Mouse (Mus musculus) hindbrain, embryonic 13.5 days (tissue): ENCODE results near the gene Dcaf8. TPM values are rescaled to one million over a fixed set of nuclear protein-coding genes. Genes with fewer than 3 reads are reported as not detected.

Source experiments
- ATAC-seq: fragments of 200-750 bp; cut with Nextera tagmentation; 2 replicates; pipeline ENCODE4 v1.8.0; 2017; ENCODE audit warnings: moderate TSS enrichment; ENCODE audit not compliant: low FRiP score
- H3K27ac ChIP-seq: fragments of 300-500 bp; sonication (generic); 2 replicates; pipeline ENCODE4 v1.5.1; 2015; ENCODE audit warnings: inconsistent platforms, mild to moderate bottlenecking, moderate library complexity
- H3K27me3 ChIP-seq: fragments of 300-500 bp; sonication (generic); 2 replicates; pipeline ENCODE4 v1.6.1; 2015; ENCODE audit warnings: mild to moderate bottlenecking, inconsistent platforms
- H3K36me3 ChIP-seq: fragments of 300-500 bp; sonication (generic); 2 replicates; pipeline ENCODE4 v1.6.1; 2015; ENCODE audit warnings: mild to moderate bottlenecking, inconsistent platforms
- H3K4me1 ChIP-seq: fragments of 300-500 bp; sonication (generic); replicated peaks from 2 replicates; pipeline ENCODE4 v1.6.1; 2015; ENCODE audit warnings: inconsistent platforms
- H3K4me2 ChIP-seq: fragments of 300-500 bp; sonication (generic); 2 replicates; pipeline ENCODE4 v1.6.1; 2015; ENCODE audit warnings: inconsistent platforms, mild to moderate bottlenecking, moderate library complexity
- H3K4me3 ChIP-seq: fragments of 300-500 bp; sonication (generic); 2 replicates; pipeline ENCODE4 v1.5.1; 2015; ENCODE audit warnings: mild to moderate bottlenecking, inconsistent platforms
- H3K9ac ChIP-seq: fragments of 300-500 bp; sonication (generic); 2 replicates; pipeline ENCODE4 v1.6.1; 2015; ENCODE audit warnings: mild to moderate bottlenecking, inconsistent platforms
- H3K9me3 ChIP-seq: fragments of 300-500 bp; sonication (generic); 2 replicates; pipeline ENCODE4 v1.6.1; 2016; ENCODE audit warnings: inconsistent platforms
- WGBS: fragments of 180-500 bp; shearing (Covaris S2); methylation state at CpG from one replicate; pipeline ENCODE4 v1.1.7; 2015; 5-methylcytosine and 5-hydroxymethylcytosine counted together
- polyA plus RNA-seq: library from polyadenylated mRNA; unstranded; fragments of >200 nt; fragmentation: Nextera tagmentation; extraction: Ambion mirVana; gene quantifications from 2 replicates; pipeline ENCODE4 v1.2.1, GENCODE M21; 2015

The Dcaf8 gene
- polyA plus RNA-seq, 1 experiment from 2014 or later: 100 TPM

DNA sequence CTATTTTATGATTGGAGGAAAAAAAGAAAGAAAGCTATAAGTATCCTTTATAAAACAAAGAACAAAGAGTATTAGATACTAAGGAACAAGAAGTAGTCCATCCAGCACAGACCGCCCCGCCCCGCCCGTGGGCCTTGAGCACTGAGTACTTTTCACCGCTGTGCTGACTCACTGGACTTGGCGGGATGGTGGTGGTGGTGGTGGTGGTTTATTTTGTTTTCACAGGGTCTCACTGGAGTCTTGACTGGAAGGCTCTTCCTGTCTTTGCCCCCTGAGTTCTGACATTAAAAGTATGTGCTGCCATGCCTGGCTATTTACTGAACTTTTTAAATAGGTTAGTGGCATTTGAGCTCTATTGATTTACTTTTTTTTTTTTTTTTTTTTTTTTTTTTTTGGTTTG lies 35.2 kb downstream of the Dcaf8 start:
- no peak for ATAC-seq
- Histone ChIP-seq H3K4me2 (no peak overlapping the region), H3K4me3 (no peak overlapping the region), H3K4me1 (no peaks in the 10 kb centered on the region), H3K27ac (no peak overlapping the region), H3K9me3 (no peaks in the 10 kb centered on the region), H3K36me3 (peaks cover 56% of the 10 kb centered on the region), H3K27me3 (no peaks in the 10 kb centered on the region), H3K9ac (no peak overlapping the region)
- 97% methylated on average over 6 of the region's 6 CpGs for WGBS

DNA sequence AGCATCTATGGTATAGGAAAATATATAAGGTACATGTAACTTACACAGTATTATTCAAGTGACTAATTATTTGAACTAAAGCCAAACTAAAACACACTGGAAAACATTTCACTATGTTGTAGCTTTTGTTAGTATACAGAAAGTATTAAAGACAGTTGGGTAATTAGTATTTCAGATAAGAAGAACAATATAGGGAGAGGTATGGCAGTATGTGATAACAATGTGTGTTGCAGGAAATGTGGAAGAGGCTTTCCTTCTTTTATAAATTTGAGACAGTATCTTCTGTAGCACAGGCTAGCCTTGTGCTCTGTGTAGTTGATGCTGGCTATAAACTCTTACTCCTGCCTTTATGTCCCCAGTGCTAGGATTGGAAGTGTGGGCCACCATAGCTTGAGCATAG lies 36.0 kb downstream of the Dcaf8 start:
- no peaks in the 10 kb centered on the region for H3K9me3 ChIP-seq
- no peak overlapping the region for H3K4me3 ChIP-seq
- H3K4me1 ChIP-seq: no peaks in the 10 kb centered on the region
- no peak overlapping the region for H3K27ac ChIP-seq
- H3K9ac ChIP-seq: no peak overlapping the region
- no peak overlapping the region for H3K4me2 ChIP-seq
- peaks cover 58% of the 10 kb centered on the region for H3K36me3 ChIP-seq
- no peaks in the 10 kb centered on the region for H3K27me3 ChIP-seq
- no peak for ATAC-seq

GRCm38 (mm10) chr1:172186401-172187289 lies 38.8 kb downstream of the Dcaf8 start:
- Histone ChIP-seq H3K4me3 (no peak overlapping the region), H3K27ac (no peak overlapping the region), H3K4me1 (no peaks in the 10 kb centered on the region), H3K4me2 (no peak overlapping the region), H3K9ac (no peak overlapping the region), H3K36me3 (peaks cover 63% of the 10 kb centered on the region), H3K27me3 (no peaks in the 10 kb centered on the region), H3K9me3 (no peaks in the 10 kb centered on the region)
- WGBS: 94% methylated on average over 10 of the region's 10 CpGs
- no peak for ATAC-seq

- Histone ChIP-seq H3K4me3 (no peak overlapping the region), H3K9me3 (no peaks in the 10 kb centered on the region), H3K9ac (no peak overlapping the region), H3K4me1 (no peaks in the 10 kb centered on the region), H3K4me2 (no peak overlapping the region), H3K36me3 (peaks cover 71% of the 10 kb centered on the region), H3K27ac (no peak overlapping the region), H3K27me3 (no peaks in the 10 kb centered on the region)
- 63% methylated on average over 4 of the region's 4 CpGs for WGBS
- no peak; the same call in 1 of the 2 replicates for ATAC-seq
Measured at GRCm38 (mm10) chr1:172188891-172189290, 41.0 kb downstream of the Dcaf8 start.

DNA sequence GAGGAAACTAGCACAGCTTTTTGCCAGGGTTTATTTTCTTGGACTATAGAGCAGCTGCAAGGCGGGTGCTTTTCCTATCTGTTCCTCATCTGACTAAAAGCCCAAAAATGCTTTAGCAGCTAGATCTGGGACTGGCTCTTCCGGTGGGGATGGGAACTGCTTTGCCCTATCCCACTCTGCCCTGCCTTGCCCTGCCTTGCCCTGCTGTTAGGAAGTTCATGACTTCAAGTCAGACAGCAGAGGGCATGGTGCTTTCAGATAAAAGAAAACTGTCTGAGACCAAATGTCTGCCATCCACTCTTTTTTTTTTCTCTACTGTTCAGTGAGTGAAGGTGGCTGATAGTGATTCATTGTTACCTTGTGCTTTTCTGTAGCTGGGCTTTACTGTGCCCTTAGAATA lies 43.7 kb downstream of the Dcaf8 start:
- Histone ChIP-seq H3K4me2 (no peak overlapping the region), H3K4me1 (no peaks in the 10 kb centered on the region), H3K36me3 (peaks cover 86% of the 10 kb centered on the region), H3K9ac (no peak overlapping the region; the same call in 1 of the 2 replicates), H3K27ac (no peak overlapping the region; the same call in 1 of the 2 replicates), H3K4me3 (no peak overlapping the region), H3K9me3 (no peaks in the 10 kb centered on the region), H3K27me3 (no peaks in the 10 kb centered on the region)
- 92% methylated on average over 2 of the region's 2 CpGs for WGBS
- no peak for ATAC-seq

DNA sequence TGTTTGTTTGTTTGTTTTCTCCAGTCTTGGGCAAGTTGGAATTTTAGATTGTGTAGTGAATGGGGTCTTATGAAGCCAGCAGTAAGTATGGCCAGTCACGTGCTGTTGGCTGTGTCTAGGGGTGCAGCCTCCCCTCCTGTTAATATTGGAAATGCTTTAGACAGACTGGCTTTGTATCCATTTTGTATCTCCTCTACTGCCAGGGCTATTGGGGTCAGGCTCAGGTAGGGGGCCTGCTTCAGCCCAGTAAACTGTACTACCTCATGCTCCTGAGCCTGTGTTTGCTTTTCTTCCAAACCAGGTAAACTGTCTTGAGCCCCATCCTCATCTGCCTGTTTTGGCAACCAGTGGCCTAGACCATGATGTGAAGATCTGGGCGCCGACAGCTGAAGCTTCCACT lies 44.3 kb downstream of the Dcaf8 start:
- H3K36me3 ChIP-seq: peaks cover 86% of the 10 kb centered on the region
- 93% methylated on average over 3 of the region's 3 CpGs for WGBS
- no peaks in the 10 kb centered on the region for H3K27me3 ChIP-seq
- 0 out of 2 replicates have a peak overlapping the region, but pooled peaks have one; percentile 9 for H3K27ac ChIP-seq
- no peak overlapping the region for H3K4me3 ChIP-seq
- H3K4me1 ChIP-seq: no peaks in the 10 kb centered on the region
- no peak for ATAC-seq
- H3K9me3 ChIP-seq: no peaks in the 10 kb centered on the region
- no peak overlapping the region for H3K4me2 ChIP-seq
- no peak overlapping the region for H3K9ac ChIP-seq

GRCm38 (mm10) chr1:172194435-172194834 lies 46.6 kb downstream of the Dcaf8 start:
- Histone ChIP-seq H3K4me1 (peaks cover 3% of the 10 kb centered on the region; the same call in 1 of the 2 replicates), H3K9me3 (no peaks in the 10 kb centered on the region), H3K27me3 (no peaks in the 10 kb centered on the region), H3K27ac (peak overlapping the region; percentile 32), H3K36me3 (peaks cover 89% of the 10 kb centered on the region), H3K9ac (peak overlapping the region; percentile 19; the same call in 1 of the 2 replicates), H3K4me3 (no peak overlapping the region), H3K4me2 (no peak overlapping the region)
- ATAC-seq: no peak
- WGBS: 77% methylated on average over 8 of the region's 8 CpGs

GRCm38 (mm10) chr1:172197146-172197545 lies 49.3 kb downstream of the Dcaf8 start:
- peaks cover 77% of the 10 kb centered on the region for H3K36me3 ChIP-seq
- no peak overlapping the region for H3K4me2 ChIP-seq
- H3K9ac ChIP-seq: no peak overlapping the region

GRCm38 (mm10) chr1:172197851-172198250 lies 50.0 kb downstream of the Dcaf8 start:
- no peaks in the 10 kb centered on the region for H3K27me3 ChIP-seq
- H3K36me3 ChIP-seq: peaks cover 70% of the 10 kb centered on the region
- H3K9ac ChIP-seq: no peak overlapping the region
- ATAC-seq: no peak
- WGBS: 82% methylated on average over 5 of the region's 5 CpGs
- H3K4me3 ChIP-seq: no peak overlapping the region
- H3K4me1 ChIP-seq: peaks cover 37% of the 10 kb centered on the region
- peak overlapping the region; percentile 71 for H3K27ac ChIP-seq
- H3K4me2 ChIP-seq: no peak overlapping the region
- H3K9me3 ChIP-seq: no peaks in the 10 kb centered on the region

More at GRCm38 (mm10) chr1:172197146-172197545, 49.3 kb downstream of the Dcaf8 start:
- no peak overlapping the region for H3K4me3 ChIP-seq
- peaks cover 30% of the 10 kb centered on the region for H3K4me1 ChIP-seq
- H3K9me3 ChIP-seq: no peaks in the 10 kb centered on the region
- ATAC-seq: no peak
- H3K27ac ChIP-seq: no peak overlapping the region
- H3K27me3 ChIP-seq: no peaks in the 10 kb centered on the region
- WGBS: 89% methylated on average over 3 of the region's 3 CpGs

- H3K27ac ChIP-seq: peak overlapping the region; percentile 71; the same call in 1 of the 2 replicates
- no peak for ATAC-seq
- no peak overlapping the region for H3K4me2 ChIP-seq
- H3K4me3 ChIP-seq: no peak overlapping the region
- H3K36me3 ChIP-seq: peaks cover 70% of the 10 kb centered on the region
- H3K9me3 ChIP-seq: no peaks in the 10 kb centered on the region
- H3K4me1 ChIP-seq: peaks cover 42% of the 10 kb centered on the region
- H3K27me3 ChIP-seq: no peaks in the 10 kb centered on the region
- WGBS: 85% methylated on average over 8 of the region's 8 CpGs
- no peak overlapping the region for H3K9ac ChIP-seq
Measured at GRCm38 (mm10) chr1:172198316-172198715, 50.4 kb downstream of the Dcaf8 start.

DNA sequence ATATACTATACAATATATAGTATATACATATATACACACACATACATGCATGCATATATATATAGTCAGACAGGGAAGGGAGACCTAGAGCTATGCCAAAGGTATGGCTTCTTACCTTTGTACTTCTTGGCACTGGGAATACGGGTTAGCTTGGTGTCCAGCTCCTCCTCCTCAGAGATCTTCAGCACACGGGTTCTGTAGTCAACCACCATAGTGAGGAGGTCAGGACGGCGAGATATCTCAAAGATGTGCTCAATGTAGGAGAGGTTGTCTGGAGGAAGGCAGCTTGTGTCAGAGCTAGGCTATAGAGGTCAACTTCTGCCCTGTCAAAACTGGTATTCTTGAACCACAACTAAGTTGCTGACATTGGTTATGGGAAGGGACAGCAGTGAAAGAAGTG lies 51.1 kb downstream of the Dcaf8 start:
- Histone ChIP-seq H3K9ac (no peak overlapping the region), H3K9me3 (no peaks in the 10 kb centered on the region), H3K27ac (no peak overlapping the region), H3K27me3 (no peaks in the 10 kb centered on the region), H3K36me3 (peaks cover 64% of the 10 kb centered on the region), H3K4me2 (no peak overlapping the region), H3K4me3 (no peak overlapping the region), H3K4me1 (peaks cover 49% of the 10 kb centered on the region)
- WGBS: 90% methylated on average over 4 of the region's 4 CpGs
- no peak for ATAC-seq

DNA sequence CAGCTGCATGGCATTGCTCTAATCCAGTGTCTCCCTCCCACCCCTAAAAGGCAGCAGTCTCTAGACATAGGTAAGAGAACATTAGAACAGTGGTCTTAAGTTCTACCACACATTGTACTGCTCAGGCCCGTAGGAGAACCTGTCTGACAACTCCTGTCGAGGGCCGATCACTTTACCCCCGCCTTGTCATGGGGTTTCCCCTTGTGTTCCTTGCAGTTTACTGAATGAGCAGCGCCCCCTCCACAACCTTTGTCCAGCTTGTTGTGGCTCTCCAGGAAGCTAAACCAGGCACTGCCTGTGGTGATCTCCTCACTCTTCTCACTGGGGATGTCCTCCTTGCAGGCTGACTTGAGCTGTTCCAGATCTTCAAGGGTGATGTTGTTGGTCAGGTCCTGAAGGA lies 52.3 kb downstream of the Dcaf8 start:
- ATAC-seq: no peak
- Histone ChIP-seq H3K27ac (peak overlapping the region; percentile 95), H3K4me2 (peak overlapping the region; percentile 70; the same call in 1 of the 2 replicates), H3K9ac (peak overlapping the region; percentile 21; the same call in 1 of the 2 replicates), H3K4me3 (no peak overlapping the region), H3K4me1 (peaks cover 60% of the 10 kb centered on the region), H3K9me3 (no peaks in the 10 kb centered on the region), H3K27me3 (no peaks in the 10 kb centered on the region), H3K36me3 (peaks cover 52% of the 10 kb centered on the region)
- 73% methylated on average over 5 of the region's 5 CpGs for WGBS
